Mouse (Mus musculus) MEL (cell line): ENCODE results near the gene Adgrg5. TPM values are rescaled to one million over a fixed set of nuclear protein-coding genes. Genes with fewer than 3 reads are reported as not detected.

Source experiments
- DNase-seq: peaks from one replicate; pipeline ENCODE4 v3.0.0; 2011; ENCODE audit warnings: low read depth, low spot score
- H3K27ac ChIP-seq: 2 replicates; pipeline ENCODE4 v1.5.1; 2012; ENCODE audit warnings: low read depth, mild to moderate bottlenecking, control low read depth, low read length, moderate library complexity; ENCODE audit not compliant: control insufficient read depth
- H3K27me3 ChIP-seq, 2 experiments: fragments of 150-350 bp in 1 of 2; sonication (generic) in 1 of 2; 2 replicates each; pipeline ENCODE4 v1.6.1; 2012; ENCODE audit warnings: low read length in 2 of 2, mild to moderate bottlenecking in 2 of 2, improper control_type of control experiment in 1 of 2, moderate library complexity in 1 of 2; ENCODE audit not compliant: insufficient read depth in 2 of 2, control insufficient read depth in 1 of 2
- H3K36me3 ChIP-seq, 2 experiments: 2 replicates each; pipeline ENCODE4 v1.6.1; 2012 to 2014; ENCODE audit warnings: low read length in 2 of 2, improper control_type of control experiment in 1 of 2, inconsistent platforms in 1 of 2, mild to moderate bottlenecking in 1 of 2; ENCODE audit not compliant: insufficient read depth in 2 of 2, control insufficient read depth in 1 of 2
- H3K4me1 ChIP-seq, 2 experiments: fragments of 150-350 bp in 1 of 2; sonication (generic) in 1 of 2; 2 replicates each; pipeline ENCODE4 v1.6.1; 2012; ENCODE audit warnings: low read length in 2 of 2, improper control_type of control experiment in 1 of 2, mild to moderate bottlenecking in 1 of 2; ENCODE audit not compliant: insufficient read depth in 2 of 2, control insufficient read depth in 1 of 2
- H3K4me3 ChIP-seq, 2 experiments: fragments of 150-350 bp in 1 of 2; sonication (generic) in 1 of 2; 2 replicates each; pipeline ENCODE4 v1.5.1; 2012; ENCODE audit warnings: low read depth in 2 of 2, low read length in 2 of 2, mild to moderate bottlenecking in 2 of 2, moderate library complexity in 2 of 2, control low read depth in 1 of 2, improper control_type of control experiment in 1 of 2; ENCODE audit not compliant: control insufficient read depth in 1 of 2, insufficient read depth in 1 of 2
- H3K79me2 ChIP-seq: 2 replicates; pipeline ENCODE4 v1.6.1; 2012; ENCODE audit warnings: mild to moderate bottlenecking, low read length, moderate library complexity; ENCODE audit not compliant: control insufficient read depth, poor library complexity, insufficient read depth
- H3K9ac ChIP-seq: 2 replicates; pipeline ENCODE4 v1.6.1; 2012; ENCODE audit warnings: low read depth, mild to moderate bottlenecking, control low read depth, low read length, moderate library complexity; ENCODE audit not compliant: control insufficient read depth, poor library complexity, severe bottlenecking
- H3K9me3 ChIP-seq: fragments of 150-350 bp; sonication (generic); replicated peaks from 2 replicates; pipeline ENCODE4 v1.6.1; 2012; ENCODE audit warnings: mild to moderate bottlenecking, low read length, improper control_type of control experiment, moderate library complexity; ENCODE audit not compliant: insufficient read depth
- CHD2 ChIP-seq: IDR thresholded peaks from 2 replicates; pipeline ENCODE4 v1.6.1; 2011; ENCODE audit warnings: low read length, improper control_type of control experiment
- CTCF ChIP-seq, 3 experiments: IDR thresholded peaks in 2 of 3; conservative IDR thresholded peaks in 1 of 3; 2 replicates each; pipeline ENCODE4 v1.5.1; 2011 to 2012; ENCODE audit warnings: low read length in 3 of 3, low read depth in 2 of 3, mild to moderate bottlenecking in 2 of 3, improper control_type of control experiment in 1 of 3, inconsistent platforms in 1 of 3, mixed read lengths in 1 of 3, moderate library complexity in 1 of 3; ENCODE audit not compliant: control insufficient read depth in 1 of 3, insufficient read depth in 1 of 3, poor library complexity in 1 of 3, severe bottlenecking in 1 of 3
- E2F4 ChIP-seq: IDR thresholded peaks from 2 replicates; pipeline ENCODE4 v1.6.1; 2011; ENCODE audit warnings: low read depth, low read length, improper control_type of control experiment, borderline replicate concordance
- ELF1 ChIP-seq: IDR thresholded peaks from 2 replicates; pipeline ENCODE4 v1.6.1; 2014; ENCODE audit warnings: low read depth, mild to moderate bottlenecking, inconsistent platforms, low read length, improper control_type of control experiment, moderate library complexity
- EP300 ChIP-seq, 2 experiments: IDR thresholded peaks; 2 replicates each; pipeline ENCODE4 v1.6.1; 2011; ENCODE audit warnings: improper control_type of control experiment in 2 of 2, low read length in 2 of 2, low read depth in 1 of 2, mild to moderate bottlenecking in 1 of 2
- ETS1 ChIP-seq: IDR thresholded peaks from 2 replicates; pipeline ENCODE4 v1.6.1; 2012; ENCODE audit warnings: low read depth, mild to moderate bottlenecking, inconsistent platforms, low read length, improper control_type of control experiment, moderate library complexity
- GABPA ChIP-seq: IDR thresholded peaks from 2 replicates; pipeline ENCODE4 v1.6.1; 2012; ENCODE audit warnings: low read depth, mild to moderate bottlenecking, inconsistent platforms, low read length, improper control_type of control experiment, moderate library complexity
- HCFC1 ChIP-seq: IDR thresholded peaks from 2 replicates; pipeline ENCODE4 v1.6.1; 2012; ENCODE audit warnings: low read depth, mild to moderate bottlenecking, inconsistent platforms, low read length, improper control_type of control experiment, moderate library complexity
- JUND ChIP-seq: IDR thresholded peaks from 2 replicates; pipeline ENCODE4 v1.6.1; 2011; ENCODE audit warnings: low read depth, mild to moderate bottlenecking, improper control_type of control experiment, low read length
- KAT2A ChIP-seq: conservative IDR thresholded peaks from 2 replicates; pipeline ENCODE4 v1.6.1; 2012; ENCODE audit warnings: low read depth, low read length, improper control_type of control experiment, inconsistent platforms
- MAFK ChIP-seq: IDR thresholded peaks from 2 replicates; pipeline ENCODE4 v1.6.1; 2011; ENCODE audit warnings: low read depth, mild to moderate bottlenecking, low read length, improper control_type of control experiment, borderline replicate concordance
- MAX ChIP-seq: IDR thresholded peaks from 2 replicates; pipeline ENCODE4 v1.6.1; 2011; ENCODE audit warnings: low read length, improper control_type of control experiment
- MXI1 ChIP-seq: IDR thresholded peaks from 2 replicates; pipeline ENCODE4 v1.6.1; 2011; ENCODE audit warnings: mild to moderate bottlenecking, low read depth, low read length, improper control_type of control experiment
- MYB ChIP-seq: IDR thresholded peaks from 2 replicates; pipeline ENCODE4 v1.6.1; 2011; ENCODE audit warnings: mild to moderate bottlenecking, low read depth, low read length, improper control_type of control experiment
- MYC ChIP-seq: IDR thresholded peaks from 2 replicates; pipeline ENCODE4 v1.6.1; 2011; ENCODE audit warnings: low read depth, mild to moderate bottlenecking, low read length, improper control_type of control experiment, moderate library complexity
- NELFE ChIP-seq: IDR thresholded peaks from 2 replicates; pipeline ENCODE4 v1.6.1; 2011; ENCODE audit warnings: low read depth, low read length, improper control_type of control experiment
- NRF1 ChIP-seq: IDR thresholded peaks from 2 replicates; pipeline ENCODE4 v1.6.1; 2014; ENCODE audit warnings: low read depth, mild to moderate bottlenecking, inconsistent platforms, low read length, improper control_type of control experiment, moderate library complexity; ENCODE audit not compliant: poor library complexity, insufficient read depth, severe bottlenecking
- POLR2A ChIP-seq, 2 experiments: IDR thresholded peaks; 2 replicates each; pipeline ENCODE4 v1.6.1; 2011 to 2012; ENCODE audit warnings: low read length in 2 of 2, mild to moderate bottlenecking in 2 of 2, control low read depth in 1 of 2, improper control_type of control experiment in 1 of 2, low read depth in 1 of 2, moderate library complexity in 1 of 2; ENCODE audit not compliant: control insufficient read depth in 1 of 2, insufficient read depth in 1 of 2, poor library complexity in 1 of 2
- POLR2AphosphoS2 ChIP-seq: IDR thresholded peaks from 2 replicates; pipeline ENCODE4 v1.6.1; 2011; ENCODE audit warnings: low read length, improper control_type of control experiment
- RCOR1 ChIP-seq: IDR thresholded peaks from 2 replicates; pipeline ENCODE4 v1.6.1; 2012; ENCODE audit warnings: low read depth, mild to moderate bottlenecking, inconsistent platforms, low read length, improper control_type of control experiment
- SIN3A ChIP-seq: IDR thresholded peaks from 2 replicates; pipeline ENCODE4 v1.6.1; 2012; ENCODE audit warnings: low read length, improper control_type of control experiment, inconsistent platforms
- SMC3 ChIP-seq: IDR thresholded peaks from 2 replicates; pipeline ENCODE4 v1.6.1; 2011; ENCODE audit warnings: low read depth, low read length, improper control_type of control experiment
- TAL1 ChIP-seq: IDR thresholded peaks from 2 replicates; pipeline ENCODE4 v1.6.1; 2012; ENCODE audit warnings: mild to moderate bottlenecking, inconsistent platforms, low read length, moderate library complexity, mixed read lengths
- TBP ChIP-seq: IDR thresholded peaks from 2 replicates; pipeline ENCODE4 v1.8.0; 2011; ENCODE audit warnings: low read depth, low read length, improper control_type of control experiment
- TCF12 ChIP-seq: IDR thresholded peaks from 2 replicates; pipeline ENCODE4 v1.6.1; 2014; ENCODE audit warnings: low read depth, mild to moderate bottlenecking, inconsistent platforms, low read length, improper control_type of control experiment, moderate library complexity
- USF1 ChIP-seq: IDR thresholded peaks from 2 replicates; pipeline ENCODE4 v1.6.1; 2014; ENCODE audit warnings: low read depth, mild to moderate bottlenecking, inconsistent platforms, low read length, improper control_type of control experiment, moderate library complexity
- USF2 ChIP-seq, 2 experiments: IDR thresholded peaks; 2 replicates each; pipeline ENCODE4 v1.6.1; 2011 to 2012; ENCODE audit warnings: improper control_type of control experiment in 2 of 2, low read length in 2 of 2, borderline replicate concordance in 1 of 2, inconsistent platforms in 1 of 2, low read depth in 1 of 2, mild to moderate bottlenecking in 1 of 2; ENCODE audit not compliant: insufficient read depth in 1 of 2
- ZC3H11A ChIP-seq: IDR thresholded peaks from 2 replicates; pipeline ENCODE4 v1.6.1; 2012; ENCODE audit warnings: low read depth, mild to moderate bottlenecking, inconsistent platforms, low read length, improper control_type of control experiment
- ZKSCAN1 ChIP-seq: IDR thresholded peaks from 2 replicates; pipeline ENCODE4 v1.6.1; 2012; ENCODE audit warnings: low read depth, mild to moderate bottlenecking, inconsistent platforms, low read length, improper control_type of control experiment, moderate library complexity
- polyA plus RNA-seq, 2 experiments: library from polyadenylated mRNA; stranded (reverse) in 1 of 2; unstranded in 1 of 2; fragments of >175 nt in 1 of 2; fragments of >200 nt in 1 of 2; gene quantifications; 2 replicates each; pipeline versions ENCODE4 v1.2.1 to v1.2.4; 2012; ENCODE audit warnings: low replicate concordance in 2 of 2, low read depth in 1 of 2; ENCODE audit not compliant: insufficient read length in 2 of 2, insufficient read depth in 1 of 2, missing spikeins in 1 of 2
- total RNA-seq: library from RNA; depleted of rRNA; stranded (reverse); fragments of 300-350 nt; gene quantifications from 2 replicates; pipeline ENCODE4 v1.2.3, GENCODE M21; 2012

Adgrg5 gene
- total and polyA plus RNA-seq, 3 experiments: 0.04 to 1.3 TPM; not detected in 1

- H3K4me3 ChIP-seq: no peak within 1 kb of the TSS
- no peak within 1 kb of the TSS for H3K27ac ChIP-seq
- no peak within 1 kb of the TSS for H3K9ac ChIP-seq
- no peaks in the 10 kb centered on the region for H3K9me3 ChIP-seq
- DNase-seq: no peak
- H3K79me2 ChIP-seq: no peaks in the 10 kb centered on the region
- no peaks in the 10 kb centered on the region for H3K36me3 ChIP-seq
- TF ChIP-seq TBP: no peak
- no peak for TF ChIP-seq MYB
- no peak for TF ChIP-seq RCOR1
- no peak for TF ChIP-seq MAX
- no peak for TF ChIP-seq POLR2A (IDR thresholded peaks at IDR 0.05; ENCODE audit: control insufficient read depth in 1 of 2, insufficient read depth in 1 of 2, low read depth in 1 of 2, low read length in 2 of 2, poor library complexity in 1 of 2)
- no peak for TF ChIP-seq CHD2
- no peak for TF ChIP-seq USF1
- TF ChIP-seq GABPA: no peak
- no peak for TF ChIP-seq NELFE
- TF ChIP-seq MYC: no peak
- no peak for TF ChIP-seq KAT2A
- no peak for TF ChIP-seq CTCF (IDR thresholded peaks at IDR 0.05 in 2 of 3, conservative IDR thresholded peaks at IDR 0.05 in 1 of 3; ENCODE audit: control insufficient read depth in 1 of 3, insufficient read depth in 1 of 3, low read depth in 2 of 3, low read length in 3 of 3, poor library complexity in 1 of 3, severe bottlenecking in 1 of 3)
- TF ChIP-seq HCFC1: no peak
- TF ChIP-seq MXI1: no peak
- TF ChIP-seq USF2 (IDR thresholded peaks at IDR 0.05; ENCODE audit: borderline replicate concordance in 1 of 2, insufficient read depth in 1 of 2, low read depth in 1 of 2, low read length in 2 of 2): no peak
- TF ChIP-seq MAFK: no peak
- no peak for TF ChIP-seq ELF1
- H3K27me3 ChIP-seq: no peaks in the 10 kb centered on the region
- H3K4me1 ChIP-seq: 0 out of 4 replicates have a peak, but pooled peaks cover 0 to 8% of the 10 kb centered on the region in 2 experiments
Measured at GRCm38 (mm10) chr8:94974467-94975165, 51.1 kb downstream of the Adgrg5 start, which contains the start of gene Adgrg1. Gene Adgrg1 (plus strand): TSS chr8:94974751.

GRCm38 (mm10) chr8:94976651-94977417 lies 53.3 kb downstream of the Adgrg5 start:
- DNase-seq: no peak
- Histone ChIP-seq H3K79me2 (no peaks in the 10 kb centered on the region), H3K4me3 (no peak overlapping the region), H3K36me3 (no peaks in the 10 kb centered on the region), H3K27ac (no peak overlapping the region), H3K27me3 (no peaks in the 10 kb centered on the region), H3K9ac (no peak overlapping the region), H3K4me1 (0 out of 4 replicates have a peak, but pooled peaks cover 0 to 8% of the 10 kb centered on the region in 2 experiments), H3K9me3 (no peaks in the 10 kb centered on the region)
- TF ChIP-seq ELF1: no peak
- no peak for TF ChIP-seq TCF12
- no peak for TF ChIP-seq ZC3H11A
- no peak for TF ChIP-seq TAL1
- TF ChIP-seq SIN3A: no peak
- no peak for TF ChIP-seq KAT2A
- TF ChIP-seq CHD2: no peak
- TF ChIP-seq GABPA: no peak
- no peak for TF ChIP-seq HCFC1
- no peak for TF ChIP-seq NRF1
- no peak for TF ChIP-seq ETS1
- TF ChIP-seq MAFK: no peak
- TF ChIP-seq E2F4: no peak
- TF ChIP-seq EP300 (IDR thresholded peaks at IDR 0.05; ENCODE audit: low read depth in 1 of 2, low read length in 2 of 2): no peak
- no peak for TF ChIP-seq MAX
- no peak for TF ChIP-seq JUND
- no peak for TF ChIP-seq SMC3
- no peak for TF ChIP-seq ZKSCAN1
- TF ChIP-seq RCOR1: no peak
- TF ChIP-seq POLR2AphosphoS2: no peak
